Mouse (Mus musculus): ENCODE data around the gene Asb13.

Gene Asb13

GRCm38 (mm10) chr13:3633895-3634811, at the start of gene Asb13:
Gene Asb13, plus strand, starts transcription at chr13:3634032.
- peak; percentile 88 for DNase-seq (ENCODE audit: low spot score)

GRCm38 (mm10) chr13:3590789-3591188, 43.0 kb upstream of the Asb13 start:
- DNase-seq (ENCODE audit: low spot score) = no peak

- no peak for DNase-seq (ENCODE audit: low spot score)
These were observed 39.5 kb upstream of the Asb13 start for GRCm38 (mm10) chr13:3594311-3594710.

DNA sequence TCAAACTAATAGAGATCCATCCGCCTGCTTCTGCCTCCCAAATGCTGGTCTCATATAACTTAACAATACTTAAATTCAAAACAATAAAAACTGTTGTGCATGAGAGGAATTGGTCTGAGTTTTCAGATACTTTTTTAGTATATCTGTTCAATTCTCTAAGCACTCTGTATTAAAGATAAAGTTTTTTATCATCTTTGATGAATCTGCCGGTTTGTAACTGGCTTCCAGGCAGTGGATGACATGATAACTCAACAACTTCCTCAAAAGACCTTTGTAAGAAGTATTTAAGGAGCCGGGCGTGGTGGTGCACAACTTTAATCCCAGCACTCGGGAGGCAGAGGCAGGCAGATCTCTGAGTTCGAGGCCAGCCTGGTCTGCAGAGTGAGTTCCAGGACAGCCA, 37.6 kb upstream of the Asb13 start:
- no peak for DNase-seq (ENCODE audit: low spot score)

DNA sequence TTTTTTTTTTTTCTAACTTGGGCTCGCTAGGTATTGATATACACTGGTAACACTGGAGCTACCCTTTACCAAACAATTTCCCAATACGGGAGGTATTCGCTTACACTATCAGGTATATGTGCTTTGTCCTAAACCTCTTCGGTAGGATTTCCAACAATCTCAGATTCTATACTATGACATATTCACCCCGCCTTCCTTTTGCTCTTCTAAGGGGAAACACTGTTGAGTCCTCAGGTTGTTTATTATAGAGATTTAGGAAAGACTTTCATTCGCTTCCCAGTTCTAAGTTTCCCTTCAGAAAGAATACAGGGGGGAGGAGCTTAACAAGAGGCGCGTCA, 24.1 kb upstream of the Asb13 start:
- no peak for DNase-seq (ENCODE audit: low spot score)

- DNase-seq (ENCODE audit: low spot score) = peak; percentile 12
These were observed 23.6 kb upstream of the Asb13 start for GRCm38 (mm10) chr13:3610118-3610794.

GRCm38 (mm10) chr13:3610795-3611438, 22.9 kb upstream of the Asb13 start, which contains the start of gene Fam208b:
Gene Fam208b, minus strand, starts transcription at chr13:3611108.
- peak; percentile 99 for DNase-seq (ENCODE audit: low spot score)

DNA sequence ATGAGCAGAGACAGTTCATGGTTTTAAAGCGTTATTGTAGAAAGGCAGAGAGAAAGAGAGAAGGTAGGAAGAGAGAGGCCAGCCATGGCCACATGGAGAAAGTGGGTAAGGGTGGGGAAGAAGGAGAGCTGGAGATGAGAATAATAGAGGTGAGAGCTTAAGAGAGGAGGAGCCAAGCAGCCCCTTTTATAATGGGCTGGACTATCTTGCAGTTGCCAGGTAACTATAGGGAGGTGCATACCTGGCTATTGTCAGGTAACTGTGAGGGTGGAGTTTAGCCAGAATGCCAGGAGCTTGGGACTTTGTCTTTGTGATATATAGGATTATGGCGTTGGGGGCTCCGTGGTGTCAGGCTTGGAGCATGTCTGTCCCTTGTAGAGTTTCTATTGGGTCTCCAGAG, 6.7 kb upstream of the Asb13 start:
- no peak for DNase-seq (ENCODE audit: low spot score)

GRCm38 (mm10) chr13:3628102-3628501, 5.7 kb upstream of the Asb13 start:
- DNase-seq (ENCODE audit: low spot score) = no peak

DNA sequence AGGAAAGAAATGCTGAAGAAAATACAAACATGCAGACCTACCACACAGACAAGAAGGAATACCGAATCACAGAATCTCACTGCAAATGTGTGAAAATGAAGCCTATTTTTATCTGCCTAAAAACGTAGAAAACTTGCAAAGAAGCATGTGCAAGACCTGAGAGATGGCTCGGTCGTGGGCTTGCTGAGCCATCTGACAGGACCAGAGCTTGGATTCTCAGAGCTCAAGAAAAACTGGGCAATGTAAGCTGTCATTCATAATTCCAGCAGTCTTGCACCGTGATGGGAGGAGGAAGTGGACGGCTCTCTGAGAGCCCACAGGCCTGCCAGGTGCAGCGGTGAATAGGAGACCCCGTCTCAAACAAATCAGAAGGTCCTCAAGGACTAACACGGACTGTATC, 1.3 kb upstream of the Asb13 start:
- no peak for DNase-seq (ENCODE audit: low spot score)

DNA sequence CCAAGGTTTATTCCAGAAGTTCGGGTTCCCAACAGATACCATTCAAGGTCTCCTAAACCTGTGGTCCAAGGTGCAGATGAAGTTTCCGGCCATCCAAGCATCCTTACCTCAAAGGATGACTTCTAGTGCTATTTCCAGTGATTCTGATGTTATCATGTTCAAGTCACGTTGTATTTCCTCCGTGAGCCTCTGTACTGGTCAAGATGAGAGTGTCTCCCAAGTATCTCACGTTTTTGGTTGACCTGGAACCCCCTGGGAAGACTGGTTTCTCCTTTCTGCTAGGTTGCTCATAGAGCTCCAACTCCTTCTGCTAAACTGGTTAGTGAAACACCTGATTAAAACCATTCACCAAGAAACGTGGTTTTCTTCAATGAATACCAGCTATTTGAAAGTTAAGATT, 701 bp upstream of the Asb13 start:
- no peak for DNase-seq (ENCODE audit: low spot score)

DNA sequence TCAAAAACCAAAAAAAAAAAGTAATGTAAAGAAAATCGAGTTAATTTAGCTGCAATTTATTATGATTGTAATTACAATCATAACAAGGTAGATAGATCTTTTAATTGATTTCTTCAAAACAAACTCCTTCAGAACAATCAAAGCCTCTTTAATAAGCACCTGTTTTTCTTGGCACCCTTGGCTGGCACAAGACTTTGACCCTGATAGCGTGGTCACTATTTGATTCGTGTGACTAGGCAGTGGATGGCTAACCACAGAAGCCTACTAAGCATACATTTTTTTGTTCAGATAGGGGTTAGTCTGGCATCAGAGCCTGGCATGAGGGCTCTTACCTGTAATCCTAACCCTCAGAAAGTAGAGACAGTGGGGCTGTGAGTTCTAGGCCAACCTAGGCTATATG, 1.2 kb downstream of the Asb13 start:
- DNase-seq (ENCODE audit: low spot score) = no peak

- peak; percentile 73 for DNase-seq (ENCODE audit: low spot score)
These were observed 3.0 kb downstream of the Asb13 start for GRCm38 (mm10) chr13:3636797-3637196.

- DNase-seq (ENCODE audit: low spot score) = peak; percentile 55
These were observed 8.2 kb downstream of the Asb13 start for GRCm38 (mm10) chr13:3642049-3642448.

DNA sequence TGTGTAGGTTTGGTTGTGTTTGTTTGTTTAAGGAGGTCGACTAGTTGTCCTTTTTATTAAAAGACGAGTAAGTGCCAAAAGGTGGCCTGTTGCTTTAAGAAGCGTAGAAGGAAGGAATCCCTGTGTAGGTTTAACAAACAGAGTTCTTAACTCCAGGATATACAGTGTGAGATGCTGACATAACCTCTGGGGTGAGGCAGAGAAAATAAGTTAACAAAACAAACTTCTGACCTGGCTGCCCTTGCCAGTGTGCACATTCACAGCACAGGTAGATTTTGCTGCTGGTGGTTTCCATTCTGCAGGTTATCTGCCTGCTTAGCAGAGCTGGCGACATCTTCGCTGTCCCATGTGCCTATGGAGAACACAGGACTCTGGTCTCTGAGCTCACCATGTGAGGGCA, 8.7 kb downstream of the Asb13 start:
- DNase-seq (ENCODE audit: low spot score) = no peak

DNA sequence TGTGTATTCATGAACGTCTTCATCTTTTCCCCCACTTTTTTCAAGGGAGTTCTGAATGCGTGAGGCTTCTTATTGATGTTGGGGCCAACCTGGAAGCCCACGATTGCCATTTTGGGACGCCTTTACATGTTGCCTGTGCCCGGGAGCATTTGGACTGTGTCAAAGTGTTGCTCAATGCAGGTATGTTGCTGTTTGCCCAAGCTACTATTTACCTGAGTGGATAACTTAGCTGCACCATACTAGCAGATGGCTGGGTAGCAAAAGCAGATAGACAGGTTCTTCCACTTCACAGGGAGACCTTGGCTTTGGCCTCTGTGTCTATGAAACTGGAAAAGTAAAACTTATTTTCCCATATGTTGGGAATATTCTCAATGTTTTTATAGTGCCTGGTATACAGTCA, 11.0 kb downstream of the Asb13 start:
- peak; percentile 83 for DNase-seq (ENCODE audit: low spot score)

GRCm38 (mm10) chr13:3645919-3646318, 12.1 kb downstream of the Asb13 start:
- no peak for DNase-seq (ENCODE audit: low spot score)

- DNase-seq (ENCODE audit: low spot score) = no peak
These were observed 12.7 kb downstream of the Asb13 start for GRCm38 (mm10) chr13:3646566-3646965.

GRCm38 (mm10) chr13:3650569-3650968, 16.7 kb downstream of the Asb13 start:
- DNase-seq (ENCODE audit: low spot score) = no peak

DNA sequence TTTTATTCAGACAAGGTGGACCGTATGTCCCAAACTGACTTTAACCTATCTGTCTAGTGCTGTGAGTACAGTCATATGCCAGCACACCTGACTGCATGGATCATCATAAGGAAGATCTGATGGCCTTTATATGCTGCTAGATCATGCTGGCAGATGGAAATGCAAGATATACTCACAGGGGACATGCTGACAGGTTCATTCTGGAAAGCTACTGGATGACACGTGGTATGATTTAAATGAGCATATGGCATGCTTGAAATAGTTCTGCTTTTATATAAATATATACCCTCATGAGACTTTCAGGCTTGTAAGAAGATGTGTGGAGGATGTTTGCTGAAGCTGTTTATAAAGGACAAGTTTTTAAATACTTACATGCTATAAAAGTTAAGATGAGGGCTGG, 20.6 kb downstream of the Asb13 start:
- DNase-seq (ENCODE audit: low spot score) = no peak

DNA sequence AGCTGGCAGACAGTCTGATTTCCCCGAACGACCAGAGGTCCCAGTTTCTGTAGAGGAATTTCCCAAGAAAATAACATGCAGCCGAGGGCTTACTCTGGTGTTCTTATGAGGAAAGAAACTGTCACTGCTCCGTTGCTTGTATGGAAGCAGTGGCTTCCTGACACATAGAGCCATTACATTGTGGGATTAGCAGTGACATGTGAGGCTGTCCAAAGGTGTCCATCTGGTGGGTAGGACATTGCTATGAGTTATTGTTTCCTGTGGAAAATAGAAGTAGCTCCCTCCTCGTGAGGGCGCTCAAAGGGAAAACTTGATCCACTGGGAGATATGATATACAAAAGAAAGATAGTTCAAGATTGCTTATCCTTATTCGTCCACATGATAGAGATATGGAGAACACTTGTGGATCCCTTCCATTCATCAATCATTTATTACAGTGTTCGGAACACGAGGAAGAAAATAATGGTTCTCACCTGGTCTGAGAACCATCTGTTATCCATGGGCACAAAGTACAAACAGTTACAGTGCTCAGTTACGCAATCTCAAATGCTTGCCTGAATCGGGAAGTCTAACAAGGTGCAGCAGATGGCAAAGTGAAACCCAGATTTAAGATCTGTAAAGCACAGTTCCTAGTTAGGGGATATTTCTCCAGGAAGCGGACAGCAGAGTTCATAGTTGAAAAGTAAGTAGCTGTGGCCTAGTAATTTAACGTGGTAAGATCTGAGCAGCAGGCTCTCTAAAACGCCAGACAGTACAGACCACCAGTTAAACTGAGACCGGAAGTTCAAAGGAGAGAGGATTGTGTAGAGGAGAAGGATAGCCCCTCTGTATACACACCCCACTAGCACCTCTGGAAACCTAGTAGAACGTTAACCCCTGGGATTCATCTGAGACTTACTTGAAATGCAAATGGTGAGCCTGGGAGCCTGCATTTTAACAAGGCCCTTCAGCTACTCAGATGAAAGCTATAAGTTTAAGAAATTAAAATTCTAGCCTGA, 25.6 kb downstream of the Asb13 start:
- DNase-seq (ENCODE audit: low spot score) = peak; percentile 48

DNA sequence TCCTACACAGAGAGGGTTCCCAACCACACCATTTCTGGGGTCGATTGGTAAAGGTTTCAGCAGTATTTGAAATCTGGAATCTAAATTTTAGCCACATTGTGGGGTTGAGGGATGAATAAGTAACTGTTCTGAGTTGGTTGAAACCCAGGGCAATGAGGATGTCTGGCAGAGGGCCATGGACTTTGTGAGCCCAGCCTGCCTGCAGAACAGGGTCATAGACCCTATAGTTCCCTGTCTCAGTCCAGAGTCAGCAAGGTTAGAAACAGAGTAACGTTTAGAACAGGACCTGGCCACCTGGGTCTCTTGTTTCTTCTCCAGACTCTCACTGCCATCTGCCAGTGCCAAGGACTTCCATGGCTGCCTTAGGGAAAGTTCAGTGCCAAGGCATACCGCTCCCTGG, 30.4 kb downstream of the Asb13 start:
- no peak for DNase-seq (ENCODE audit: low spot score)
